Mouse (Mus musculus) CD4-positive, CD25-positive, alpha-beta regulatory T cell, adult 4 months (primary cell): ENCODE measurements around the gene Ldlr. TPM values are rescaled to one million over a fixed set of nuclear protein-coding genes. Genes with fewer than 3 reads are reported as not detected.
"Not testable (repeated sequence)": the region's sequence is repeated elsewhere in the genome, so short reads cannot be mapped to it uniquely, and the experiment has no call there.

Source experiments
- ATAC-seq: one replicate; pipeline ENCODE4 v1.8.0; 2017
- polyA plus RNA-seq, 2 experiments: library from polyadenylated mRNA; unstranded; fragments of 100-300 nt; shearing (Covaris generic); gene quantifications; one replicate each; pipeline ENCODE4 v1.2.1; 2017

Gene Ldlr
- 10 to 100 TPM; 17.9 to 42.0 TPM for polyA plus RNA-seq

GRCm38 (mm10) chr9:21723377-21724146 is at the start of gene Ldlr:
Ldlr (plus strand) TSS chr9:21723483.
- ATAC-seq = peak; percentile 62

GRCm38 (mm10) chr9:21677706-21678105 is 45.6 kb upstream of the Ldlr start:
- ATAC-seq = no peak

GRCm38 (mm10) chr9:21680448-21680847 is 42.8 kb upstream of the Ldlr start:
- no peak for ATAC-seq

- ATAC-seq = no peak
Measured at GRCm38 (mm10) chr9:21682827-21683226, 40.5 kb upstream of the Ldlr start.

- ATAC-seq = no peak
Measured at GRCm38 (mm10) chr9:21683897-21684296, 39.4 kb upstream of the Ldlr start.

GRCm38 (mm10) chr9:21688554-21688953 is 34.7 kb upstream of the Ldlr start:
- no peak for ATAC-seq

GRCm38 (mm10) chr9:21690031-21690430 is 33.3 kb upstream of the Ldlr start:
- ATAC-seq = no peak

- ATAC-seq = no peak
Measured at GRCm38 (mm10) chr9:21691862-21692261, 31.4 kb upstream of the Ldlr start.

GRCm38 (mm10) chr9:21692491-21692890 is 30.8 kb upstream of the Ldlr start:
- no peak for ATAC-seq

- ATAC-seq = no peak
Measured at GRCm38 (mm10) chr9:21694071-21694470, 29.2 kb upstream of the Ldlr start.

- ATAC-seq = no peak
Measured at GRCm38 (mm10) chr9:21695229-21695792, 28.0 kb upstream of the Ldlr start.

- ATAC-seq = no peak
Measured at GRCm38 (mm10) chr9:21697121-21697520, 26.2 kb upstream of the Ldlr start.

GRCm38 (mm10) chr9:21699280-21699679 is 24.0 kb upstream of the Ldlr start:
- not testable (repeated sequence) for ATAC-seq

GRCm38 (mm10) chr9:21701091-21701490 is 22.2 kb upstream of the Ldlr start:
- ATAC-seq = no peak

GRCm38 (mm10) chr9:21703494-21703893 is 19.8 kb upstream of the Ldlr start:
- ATAC-seq = no peak

GRCm38 (mm10) chr9:21706085-21706484 is 17.2 kb upstream of the Ldlr start:
- no peak for ATAC-seq

- ATAC-seq = no peak
Measured at GRCm38 (mm10) chr9:21706586-21707265, 16.6 kb upstream of the Ldlr start.

GRCm38 (mm10) chr9:21709340-21709739 is 13.9 kb upstream of the Ldlr start:
- ATAC-seq = no peak

- no peak for ATAC-seq
Measured at GRCm38 (mm10) chr9:21715298-21715697, 8.0 kb upstream of the Ldlr start.

- ATAC-seq = no peak
Measured at GRCm38 (mm10) chr9:21717015-21717414, 6.3 kb upstream of the Ldlr start.

GRCm38 (mm10) chr9:21721036-21721435 is 2.2 kb upstream of the Ldlr start:
- ATAC-seq = no peak

- peak; percentile 96 for ATAC-seq
Measured at GRCm38 (mm10) chr9:21724147-21724536, 859 bp downstream of the Ldlr start.

- ATAC-seq = no peak
Measured at GRCm38 (mm10) chr9:21725224-21726121, 2.2 kb downstream of the Ldlr start.
